Comparison of ENCODE assay signal across 8 mouse cellular contexts in genomic region chr2:181659609-181660055, GRCm38 (mm10). TPM values are rescaled to one million over a fixed set of nuclear protein-coding genes. Genes with fewer than 3 reads are reported as not detected.
DNase-seq lines count a peak whose midpoint lies in the region; ATAC-seq and TF ChIP-seq lines count a peak whose summit lies in the region.

No protein-coding gene starts in this region.

- no peak for TF ChIP-seq POLR2A in embryonic fibroblast, embryonic 13.5 days (IDR thresholded peaks at IDR 0.05; ENCODE audit: low read depth, low read length)

- H3K9me3 ChIP-seq in heart, embryonic 10.5 days, result no peaks in the 10 kb centered on the region
- H3K9me3 ChIP-seq in kidney, embryonic 14.5 days (ENCODE audit: control insufficient read depth, low read length), result no peaks in the 10 kb centered on the region
- no peaks in the 10 kb centered on the region for H3K9me3 ChIP-seq in midbrain, postnatal 0 days (ENCODE audit: low read length)

- H3K9ac ChIP-seq in kidney, embryonic 14.5 days (ENCODE audit: low read depth, low read length), result no peak overlapping the region
- H3K9ac ChIP-seq in midbrain, postnatal 0 days (replicated peaks; ENCODE audit: low read length, poor library complexity, severe bottlenecking), result no peak overlapping the region

- no peaks in the 10 kb centered on the region for H3K4me1 ChIP-seq in embryonic fibroblast, embryonic 13.5 days (ENCODE audit: control insufficient read depth, insufficient read depth, low read length)
- H3K4me1 ChIP-seq in heart, embryonic 10.5 days, result peaks cover 40% of the 10 kb centered on the region
- 0 out of 2 replicates have a peak, but pooled peaks cover 3% of the 10 kb centered on the region for H3K4me1 ChIP-seq in kidney, embryonic 14.5 days (ENCODE audit: control insufficient read depth, insufficient read depth, low read length)
- no peaks in the 10 kb centered on the region for H3K4me1 ChIP-seq in midbrain, postnatal 0 days (ENCODE audit: insufficient read depth, low read length)

- 8% methylated on average over 9 of the region's 9 CpGs for WGBS in heart, embryonic 10.5 days
- 8% methylated on average over 9 of the region's 9 CpGs for WGBS in kidney, embryonic 14.5 days
- WGBS in midbrain, postnatal 0 days, result 11% methylated on average over 9 of the region's 9 CpGs

- peak; percentile 72; the same call in 1 of the 2 replicates for TF ChIP-seq CTCF in embryonic fibroblast, embryonic 13.5 days (IDR thresholded peaks at IDR 0.05; ENCODE audit: borderline replicate concordance, insufficient read depth, low read length)
- peak; percentile 82 for TF ChIP-seq CTCF in midbrain, postnatal 0 days (IDR thresholded peaks at IDR 0.05)

- no peak overlapping the region for H3K27ac ChIP-seq in embryonic fibroblast, embryonic 13.5 days (ENCODE audit: insufficient read depth, low read length)
- peak overlapping the region; percentile 39; the same call in 1 of the 2 replicates for H3K27ac ChIP-seq in heart, embryonic 10.5 days
- H3K27ac ChIP-seq in kidney, embryonic 14.5 days (ENCODE audit: low read depth, low read length), result no peak overlapping the region
- no peak overlapping the region for H3K27ac ChIP-seq in midbrain, postnatal 0 days (ENCODE audit: low read depth, low read length)

- H3K4me3 ChIP-seq in embryonic fibroblast, embryonic 13.5 days (ENCODE audit: insufficient read depth, low read length), result no peak overlapping the region
- H3K4me3 ChIP-seq in heart, embryonic 10.5 days, result peak overlapping the region; percentile 10; the same call in 1 of the 2 replicates
- no peak overlapping the region for H3K4me3 ChIP-seq in kidney, embryonic 14.5 days (ENCODE audit: low read length)
- no peak overlapping the region for H3K4me3 ChIP-seq in midbrain, postnatal 0 days (ENCODE audit: low read depth, low read length)

- peak; percentile 68 for DNase-seq in A20 (ENCODE audit: low read depth, low spot score)
- DNase-seq in adrenal gland, postnatal 4 days (ENCODE audit: low spot score in 2 of 2), result peak; percentile 39 to 73
- peak; percentile 89 for DNase-seq in heart, embryonic 10.5 days (ENCODE audit: low spot score)
- DNase-seq in liver, result peak; percentile 76
- peak; percentile 71 for DNase-seq in midbrain, postnatal 0 days (ENCODE audit: low spot score)
- peak; percentile 75 to 85 for DNase-seq in spleen, postnatal 4 days (ENCODE audit: low spot score in 2 of 2)

- no peaks in the 10 kb centered on the region for H3K27me3 ChIP-seq in heart, embryonic 10.5 days (ENCODE audit: insufficient read depth, poor library complexity, severe bottlenecking)
- H3K27me3 ChIP-seq in kidney, embryonic 14.5 days (ENCODE audit: control insufficient read depth, insufficient read depth, low read length), result no peaks in the 10 kb centered on the region
- no peaks in the 10 kb centered on the region for H3K27me3 ChIP-seq in midbrain, postnatal 0 days (ENCODE audit: insufficient read depth, low read length)

- peaks cover 26% of the 10 kb centered on the region for H3K36me3 ChIP-seq in heart, embryonic 10.5 days
- peaks cover 16% of the 10 kb centered on the region for H3K36me3 ChIP-seq in kidney, embryonic 14.5 days (ENCODE audit: control insufficient read depth, insufficient read depth, low read length)
- H3K36me3 ChIP-seq in midbrain, postnatal 0 days (ENCODE audit: insufficient read depth, low read length), result peaks cover 23% of the 10 kb centered on the region

- ATAC-seq in kidney, embryonic 14.5 days (ENCODE audit: low FRiP score, low TSS enrichment), result peak; percentile 84
- ATAC-seq in midbrain, postnatal 0 days (ENCODE audit: low FRiP score), result peak; percentile 83

- no peak overlapping the region for H3K4me2 ChIP-seq in kidney, embryonic 14.5 days (replicated peaks; ENCODE audit: low read depth, low read length)
- H3K4me2 ChIP-seq in midbrain, postnatal 0 days (ENCODE audit: low read depth, low read length, poor library complexity, severe bottlenecking), result no peak overlapping the region

RNA-seq across cellular contexts. Expression of gene Gm29797, which starts 2.8 kb away (rescaled TPM):
- under 1 TPM; 0.42 TPM for total RNA-seq in adrenal gland, postnatal 4 days (2021)
- polyA plus RNA-seq in embryonic fibroblast, embryonic 13.5 days (2011; ENCODE audit: insufficient read length, low read depth, missing spikeins), result not detected in 2 replicates
- polyA plus RNA-seq in heart, embryonic 10.5 days (2016; fragmentation: Nextera tagmentation; extraction: Ambion mirVana), result 0.24 TPM in 1 of 2 replicates, not detected in the other
- 0.63 TPM in 1 of 2 replicates, not detected in the other for polyA plus RNA-seq in kidney, embryonic 14.5 days (2014; fragmentation: Nextera tagmentation; extraction: Ambion mirVana)
- not detected in 2 replicates for total RNA-seq in midbrain, postnatal 0 days (2014; rRNA removed)
- not detected in 2 replicates for polyA plus RNA-seq in midbrain, postnatal 0 days (2015; fragmentation: Nextera tagmentation; extraction: Ambion mirVana)

RNA-seq across cellular contexts. Expression of gene Sox18, which starts 11.8 kb away (rescaled TPM):
- total RNA-seq in adrenal gland, postnatal 4 days (2021), result 10 to 100 TPM; 45.2 to 47.3 TPM
- polyA plus RNA-seq in embryonic fibroblast, embryonic 13.5 days (2011; ENCODE audit: insufficient read length, low read depth, missing spikeins), result not detected in 2 replicates
- 22.1 and 25.0 TPM in 2 replicates for polyA plus RNA-seq in heart, embryonic 10.5 days (2016; fragmentation: Nextera tagmentation; extraction: Ambion mirVana)
- 36.8 and 40.5 TPM in 2 replicates for polyA plus RNA-seq in kidney, embryonic 14.5 days (2014; fragmentation: Nextera tagmentation; extraction: Ambion mirVana)
- 8.3 and 15.4 TPM in 2 replicates for total RNA-seq in midbrain, postnatal 0 days (2014; rRNA removed)
- polyA plus RNA-seq in midbrain, postnatal 0 days (2015; fragmentation: Nextera tagmentation; extraction: Ambion mirVana), result 9.2 and 11.2 TPM in 2 replicates

RNA-seq across cellular contexts. Expression of gene Tcea2, which starts 20.5 kb away (rescaled TPM):
- total RNA-seq in adrenal gland, postnatal 4 days (2021), result 10 to 100 TPM; 23.6 to 24.3 TPM
- polyA plus RNA-seq in embryonic fibroblast, embryonic 13.5 days (2011; ENCODE audit: insufficient read length, low read depth, missing spikeins), result 6.8 and 13.4 TPM in 2 replicates
- 12.2 and 15.3 TPM in 2 replicates for polyA plus RNA-seq in heart, embryonic 10.5 days (2016; fragmentation: Nextera tagmentation; extraction: Ambion mirVana)
- 24.5 and 24.8 TPM in 2 replicates for polyA plus RNA-seq in kidney, embryonic 14.5 days (2014; fragmentation: Nextera tagmentation; extraction: Ambion mirVana)
- total RNA-seq in midbrain, postnatal 0 days (2014; rRNA removed), result 50.8 and 54.4 TPM in 2 replicates
- polyA plus RNA-seq in midbrain, postnatal 0 days (2015; fragmentation: Nextera tagmentation; extraction: Ambion mirVana), result 61.9 and 68.2 TPM in 2 replicates

RNA-seq across cellular contexts. Expression of gene Rgs19, which starts 34.1 kb away (rescaled TPM):
- 10 to 100 TPM; 30.2 to 31.1 TPM for total RNA-seq in adrenal gland, postnatal 4 days (2021)
- polyA plus RNA-seq in embryonic fibroblast, embryonic 13.5 days (2011; ENCODE audit: insufficient read length, low read depth, missing spikeins), result 66.1 and 87.1 TPM in 2 replicates
- polyA plus RNA-seq in heart, embryonic 10.5 days (2016; fragmentation: Nextera tagmentation; extraction: Ambion mirVana), result 56.4 and 67.7 TPM in 2 replicates
- 70.8 and 71.9 TPM in 2 replicates for polyA plus RNA-seq in kidney, embryonic 14.5 days (2014; fragmentation: Nextera tagmentation; extraction: Ambion mirVana)
- total RNA-seq in midbrain, postnatal 0 days (2014; rRNA removed), result 51.2 and 65.2 TPM in 2 replicates
- polyA plus RNA-seq in midbrain, postnatal 0 days (2015; fragmentation: Nextera tagmentation; extraction: Ambion mirVana), result 63.6 and 69.4 TPM in 2 replicates

RNA-seq across cellular contexts. Expression of gene Lkaaear1, which starts 38.6 kb away (rescaled TPM):
- not detected for total RNA-seq in adrenal gland, postnatal 4 days (2021)
- polyA plus RNA-seq in embryonic fibroblast, embryonic 13.5 days (2011; ENCODE audit: insufficient read length, low read depth, missing spikeins), result not detected in 2 replicates
- polyA plus RNA-seq in heart, embryonic 10.5 days (2016; fragmentation: Nextera tagmentation; extraction: Ambion mirVana), result not detected in 2 replicates
- not detected in 2 replicates for polyA plus RNA-seq in kidney, embryonic 14.5 days (2014; fragmentation: Nextera tagmentation; extraction: Ambion mirVana)
- total RNA-seq in midbrain, postnatal 0 days (2014; rRNA removed), result not detected in 2 replicates
- polyA plus RNA-seq in midbrain, postnatal 0 days (2015; fragmentation: Nextera tagmentation; extraction: Ambion mirVana), result not detected in 2 replicates
